Mouse (Mus musculus): Measurements from ENCODE around the gene Iqschfp. TPM values are rescaled to one million over a fixed set of nuclear protein-coding genes. Genes with fewer than 3 reads are reported as not detected.

Iqschfp gene
- polyA plus RNA-seq, 1 experiment, result not detected

GRCm38 (mm10) chr3:68576948-68577347 lies 684.9 kb downstream of the Iqschfp start:
- peaks cover 8% of the 10 kb centered on the region for H3K4me1 ChIP-seq (ENCODE audit: control insufficient read depth, insufficient read depth, insufficient read length, low read length)
- no peak overlapping the region for H3K27ac ChIP-seq (replicated peaks; ENCODE audit: low read depth, low read length)
- no peak overlapping the region for H3K4me3 ChIP-seq (ENCODE audit: insufficient read depth, low read depth, low read length)

- no peak overlapping the region for H3K27ac ChIP-seq (replicated peaks; ENCODE audit: low read depth, low read length)
- H3K4me3 ChIP-seq (ENCODE audit: insufficient read depth, low read depth, low read length), result no peak overlapping the region
- peaks cover 14% of the 10 kb centered on the region for H3K4me1 ChIP-seq (ENCODE audit: control insufficient read depth, insufficient read depth, insufficient read length, low read length)
Measured at GRCm38 (mm10) chr3:68581591-68581990, 689.6 kb downstream of the Iqschfp start.

GRCm38 (mm10) chr3:68582103-68582740 lies 690.2 kb downstream of the Iqschfp start:
- Histone ChIP-seq H3K27ac (replicated peaks; ENCODE audit: low read depth, low read length) (peak overlapping the region; percentile 89), H3K4me3 (ENCODE audit: insufficient read depth, low read depth, low read length) (no peak overlapping the region), H3K4me1 (ENCODE audit: control insufficient read depth, insufficient read depth, insufficient read length, low read length) (peaks cover 20% of the 10 kb centered on the region)

GRCm38 (mm10) chr3:68583031-68583693 lies 691.1 kb downstream of the Iqschfp start:
- Histone ChIP-seq H3K27ac (replicated peaks; ENCODE audit: low read depth, low read length) (peak overlapping the region; percentile 89), H3K4me1 (ENCODE audit: control insufficient read depth, insufficient read depth, insufficient read length, low read length) (peaks cover 28% of the 10 kb centered on the region), H3K4me3 (ENCODE audit: insufficient read depth, low read depth, low read length) (peak overlapping the region; percentile 46)

GRCm38 (mm10) chr3:68583771-68584511 lies 691.9 kb downstream of the Iqschfp start:
- H3K27ac ChIP-seq (replicated peaks; ENCODE audit: low read depth, low read length), result peak overlapping the region; percentile 91
- peak overlapping the region; percentile 46 for H3K4me3 ChIP-seq (ENCODE audit: insufficient read depth, low read depth, low read length)
- H3K4me1 ChIP-seq (ENCODE audit: control insufficient read depth, insufficient read depth, insufficient read length, low read length), result peaks cover 29% of the 10 kb centered on the region

GRCm38 (mm10) chr3:68585213-68585612 lies 693.2 kb downstream of the Iqschfp start:
- Histone ChIP-seq H3K27ac (replicated peaks; ENCODE audit: low read depth, low read length) (peak overlapping the region; percentile 17), H3K4me1 (ENCODE audit: control insufficient read depth, insufficient read depth, insufficient read length, low read length) (peaks cover 35% of the 10 kb centered on the region), H3K4me3 (ENCODE audit: insufficient read depth, low read depth, low read length) (no peak overlapping the region)

- Histone ChIP-seq H3K4me1 (ENCODE audit: control insufficient read depth, insufficient read depth, insufficient read length, low read length) (peaks cover 38% of the 10 kb centered on the region), H3K27ac (replicated peaks; ENCODE audit: low read depth, low read length) (peak overlapping the region; percentile 96), H3K4me3 (ENCODE audit: insufficient read depth, low read depth, low read length) (no peak overlapping the region)
Measured at GRCm38 (mm10) chr3:68586646-68587064, 694.6 kb downstream of the Iqschfp start.

- peak overlapping the region; percentile 96 for H3K27ac ChIP-seq (replicated peaks; ENCODE audit: low read depth, low read length)
- no peak overlapping the region for H3K4me3 ChIP-seq (ENCODE audit: insufficient read depth, low read depth, low read length)
- peaks cover 37% of the 10 kb centered on the region for H3K4me1 ChIP-seq (ENCODE audit: control insufficient read depth, insufficient read depth, insufficient read length, low read length)
Measured at GRCm38 (mm10) chr3:68587567-68588245, 695.7 kb downstream of the Iqschfp start.

GRCm38 (mm10) chr3:68589220-68589840 lies 697.3 kb downstream of the Iqschfp start:
- peak overlapping the region; percentile 56 for H3K27ac ChIP-seq (replicated peaks; ENCODE audit: low read depth, low read length)
- no peak overlapping the region for H3K4me3 ChIP-seq (ENCODE audit: insufficient read depth, low read depth, low read length)
- peaks cover 30% of the 10 kb centered on the region for H3K4me1 ChIP-seq (ENCODE audit: control insufficient read depth, insufficient read depth, insufficient read length, low read length)

- no peak overlapping the region for H3K27ac ChIP-seq (replicated peaks; ENCODE audit: low read depth, low read length)
- H3K4me3 ChIP-seq (ENCODE audit: insufficient read depth, low read depth, low read length), result no peak overlapping the region
- H3K4me1 ChIP-seq (ENCODE audit: control insufficient read depth, insufficient read depth, insufficient read length, low read length), result peaks cover 30% of the 10 kb centered on the region
Measured at GRCm38 (mm10) chr3:68590436-68590835, 698.4 kb downstream of the Iqschfp start.

- no peak overlapping the region for H3K4me3 ChIP-seq (ENCODE audit: insufficient read depth, low read depth, low read length)
- peaks cover 19% of the 10 kb centered on the region for H3K4me1 ChIP-seq (ENCODE audit: control insufficient read depth, insufficient read depth, insufficient read length, low read length)
- no peak overlapping the region for H3K27ac ChIP-seq (replicated peaks; ENCODE audit: low read depth, low read length)
Measured at GRCm38 (mm10) chr3:68592575-68592974, 700.5 kb downstream of the Iqschfp start.

- peaks cover 14% of the 10 kb centered on the region for H3K4me1 ChIP-seq (ENCODE audit: control insufficient read depth, insufficient read depth, insufficient read length, low read length)
- H3K27ac ChIP-seq (replicated peaks; ENCODE audit: low read depth, low read length), result no peak overlapping the region
- H3K4me3 ChIP-seq (ENCODE audit: insufficient read depth, low read depth, low read length), result no peak overlapping the region
Measured at GRCm38 (mm10) chr3:68593073-68593867, 701.2 kb downstream of the Iqschfp start.

- no peak overlapping the region for H3K4me3 ChIP-seq (ENCODE audit: insufficient read depth, low read depth, low read length)
- H3K4me1 ChIP-seq (ENCODE audit: control insufficient read depth, insufficient read depth, insufficient read length, low read length), result peaks cover 6% of the 10 kb centered on the region
- no peak overlapping the region for H3K27ac ChIP-seq (replicated peaks; ENCODE audit: low read depth, low read length)
Measured at GRCm38 (mm10) chr3:68595316-68595925, 703.4 kb downstream of the Iqschfp start.

GRCm38 (mm10) chr3:68596938-68597337 lies 704.9 kb downstream of the Iqschfp start:
- H3K4me1 ChIP-seq (ENCODE audit: control insufficient read depth, insufficient read depth, insufficient read length, low read length), result peaks cover 5% of the 10 kb centered on the region
- no peak overlapping the region for H3K27ac ChIP-seq (replicated peaks; ENCODE audit: low read depth, low read length)
- H3K4me3 ChIP-seq (ENCODE audit: insufficient read depth, low read depth, low read length), result no peak overlapping the region

Data from brown adipose tissue, adult 24 weeks (tissue).